Comparison of ENCODE assay signal across 8 mouse cellular contexts in the genomic region with DNA sequence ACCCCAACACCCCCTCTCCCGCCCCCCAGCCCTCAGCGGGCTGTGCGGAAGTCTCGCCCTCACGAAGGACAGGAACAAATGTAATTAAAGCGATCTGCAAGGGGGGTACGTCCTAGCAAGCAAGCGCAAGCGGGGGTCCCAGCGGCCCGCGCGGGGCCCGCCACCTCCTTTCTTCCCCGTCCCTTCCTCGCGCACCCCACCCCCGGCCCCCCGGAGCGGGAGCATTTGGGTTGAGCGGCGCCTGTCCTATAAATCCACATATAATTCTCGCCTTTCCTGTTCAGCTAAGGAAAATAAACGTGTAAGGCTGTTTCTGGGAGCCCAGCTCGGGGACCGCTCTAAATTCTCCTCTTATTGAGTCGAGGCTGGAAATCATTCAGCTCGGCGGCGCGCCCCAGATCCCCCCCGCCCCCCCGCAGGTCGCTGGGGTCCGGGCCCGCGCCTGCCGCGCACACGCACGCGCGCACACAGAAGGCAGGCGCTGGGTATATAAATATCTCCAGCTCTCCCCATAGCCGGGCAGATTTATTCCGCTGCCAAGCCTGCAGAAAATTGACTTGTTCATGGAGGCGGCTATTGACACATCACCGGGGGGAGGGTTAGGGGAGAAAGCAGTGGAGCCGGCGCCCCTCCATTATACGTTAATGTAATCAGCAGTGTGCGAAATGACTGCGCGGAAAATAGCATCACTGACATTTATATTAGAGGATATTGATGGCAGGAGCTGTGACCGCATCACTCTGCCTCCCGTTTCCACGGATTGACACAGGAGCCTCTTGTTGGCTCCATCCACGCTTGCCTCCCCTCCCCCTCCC.
DNase-seq lines count a peak whose midpoint lies in the region; ATAC-seq and TF ChIP-seq lines count a peak whose summit lies in the region.

No protein-coding gene starts in this region.

- no peak overlapping the region for H3K27ac ChIP-seq in embryonic fibroblast, embryonic 13.5 days (ENCODE audit: insufficient read depth, low read length)
- H3K27ac ChIP-seq in midbrain, embryonic 15.5 days = peak overlapping the region; percentile 98

- no peaks in the 10 kb centered on the region for H3K9me3 ChIP-seq in midbrain, embryonic 15.5 days

- peak; percentile 89 for ATAC-seq in midbrain, embryonic 15.5 days (replicated peaks)

- no peaks in the 10 kb centered on the region for H3K36me3 ChIP-seq in midbrain, embryonic 15.5 days (replicated peaks)

- peak; percentile 38 for DNase-seq in adrenal gland, postnatal 14 days
- DNase-seq in adrenal gland, adult 18-20 months (ENCODE audit: low spot score in 2 of 2) = no peak
- DNase-seq in adrenal gland, postnatal 36 days = peak; percentile 7 to 46
- peak; percentile 33 to 34 for DNase-seq in heart, postnatal 14 days
- peak; percentile 54 to 85 for DNase-seq in left cerebral cortex, adult 8-10 months (ENCODE audit: low spot score in 2 of 2)
- DNase-seq in urinary bladder, postnatal 14 days (ENCODE audit: low spot score) = no peak

- peaks cover 4% of the 10 kb centered on the region; the same call in 1 of the 2 replicates for H3K4me1 ChIP-seq in embryonic fibroblast, embryonic 13.5 days (ENCODE audit: control insufficient read depth, insufficient read depth, low read length)
- H3K4me1 ChIP-seq in midbrain, embryonic 15.5 days = peaks cover 36% of the 10 kb centered on the region

- intact Hi-C loops in heart, postnatal 14 days (cut with DNase I) = loop anchor here (5.0 kb wide), 2 partner anchors 65 to 80 kb away; no protein-coding TSS in a partner anchor

- peak overlapping the region; percentile 77 for H3K9ac ChIP-seq in midbrain, embryonic 15.5 days

- TF ChIP-seq CTCF in embryonic fibroblast, embryonic 13.5 days (IDR thresholded peaks at IDR 0.05; ENCODE audit: borderline replicate concordance, insufficient read depth, low read length) = no peak

- H3K27me3 ChIP-seq in midbrain, embryonic 15.5 days (replicated peaks) = peaks cover 45% of the 10 kb centered on the region

- peak overlapping the region; percentile 97 for H3K4me2 ChIP-seq in midbrain, embryonic 15.5 days

- peak overlapping the region; percentile 54 for H3K4me3 ChIP-seq in embryonic fibroblast, embryonic 13.5 days (ENCODE audit: insufficient read depth, low read length)
- H3K4me3 ChIP-seq in midbrain, embryonic 15.5 days = peak overlapping the region; percentile 58

- WGBS in midbrain, embryonic 15.5 days = under 1% methylated on average over 57 of the region's 58 CpGs

- TF ChIP-seq POLR2A in embryonic fibroblast, embryonic 13.5 days (IDR thresholded peaks at IDR 0.05; ENCODE audit: low read depth, low read length) = no peak

Comparison
In these comparisons a context has a peak if more than half of its experiments do, and no peak if none do; other contexts are left out.
1. DNase-seq: peak in adrenal gland, postnatal 14 days (single experiment), adrenal gland, postnatal 36 days (2 of 2), heart, postnatal 14 days (2 of 2) and left cerebral cortex, adult 8-10 months (2 of 2); none in adrenal gland, adult 18-20 months (0 of 2) and urinary bladder, postnatal 14 days (single experiment).